Mouse (Mus musculus) frontal cortex, postnatal 25 days (tissue): ENCODE results near the gene Lrp1.

Experiments
- DNase-seq, 2 experiments: peaks; one replicate each; pipeline ENCODE4 v3.0.0; 2022; ENCODE audit warnings: low spot score in 2 of 2

The Lrp1 gene

GRCm38 (mm10) chr10:127615591-127615990 is 5.4 kb downstream of the Lrp1 start:
- no peak for DNase-seq

- no peak for DNase-seq
Observed at GRCm38 (mm10) chr10:127615034-127615374, 5.9 kb downstream of the Lrp1 start.

- DNase-seq, result no peak
Observed at GRCm38 (mm10) chr10:127614236-127615033, 6.5 kb downstream of the Lrp1 start.

GRCm38 (mm10) chr10:127612079-127612775 is 8.7 kb downstream of the Lrp1 start:
- DNase-seq, result no peak

GRCm38 (mm10) chr10:127610066-127610415 is 10.9 kb downstream of the Lrp1 start:
- no peak for DNase-seq

GRCm38 (mm10) chr10:127609415-127610065 is 11.4 kb downstream of the Lrp1 start:
- DNase-seq, result no peak

- no peak for DNase-seq
Observed at GRCm38 (mm10) chr10:127607059-127607458, 13.9 kb downstream of the Lrp1 start.

GRCm38 (mm10) chr10:127605756-127606155 is 15.2 kb downstream of the Lrp1 start:
- no peak for DNase-seq

GRCm38 (mm10) chr10:127605251-127605547 is 15.7 kb downstream of the Lrp1 start:
- DNase-seq, result no peak

GRCm38 (mm10) chr10:127604465-127605250 is 16.3 kb downstream of the Lrp1 start:
- DNase-seq, result no peak

- DNase-seq, result no peak
Observed at GRCm38 (mm10) chr10:127603437-127604371, 17.2 kb downstream of the Lrp1 start.

GRCm38 (mm10) chr10:127602194-127602593 is 18.8 kb downstream of the Lrp1 start:
- no peak for DNase-seq

- DNase-seq, result no peak
Observed at GRCm38 (mm10) chr10:127599779-127600541, 21.0 kb downstream of the Lrp1 start.

GRCm38 (mm10) chr10:127599252-127599651 is 21.7 kb downstream of the Lrp1 start:
- no peak for DNase-seq

- no peak for DNase-seq
Observed at GRCm38 (mm10) chr10:127598607-127599006, 22.3 kb downstream of the Lrp1 start.

- no peak for DNase-seq
Observed at GRCm38 (mm10) chr10:127597311-127597901, 23.5 kb downstream of the Lrp1 start.

- no peak for DNase-seq
Observed at GRCm38 (mm10) chr10:127596321-127596941, 24.5 kb downstream of the Lrp1 start.

- DNase-seq, result no peak
Observed at GRCm38 (mm10) chr10:127594930-127595715, 25.8 kb downstream of the Lrp1 start.

GRCm38 (mm10) chr10:127594405-127594804 is 26.5 kb downstream of the Lrp1 start:
- DNase-seq, result no peak
